Mouse (Mus musculus): Measurements from ENCODE around the gene Gm17409. TPM values are rescaled to one million over a fixed set of nuclear protein-coding genes. Genes with fewer than 3 reads are reported as not detected.
A peak's percentile ranks its signal among the peaks of the same experiment; 100 is the strongest.

Gm17409 gene
- polyA plus RNA-seq, 1 experiment from 2014 or later: not detected

GRCm38 (mm10) chr2:58456843-58457487, 13.0 kb upstream of the Gm17409 start:
- no peak overlapping the region for H3K4me3 ChIP-seq (replicated peaks)

GRCm38 (mm10) chr2:58457488-58457865, 12.4 kb upstream of the Gm17409 start:
- H3K4me1 ChIP-seq: no peaks in the 10 kb centered on the region
- peaks cover 50% of the 10 kb centered on the region for H3K36me3 ChIP-seq

More at GRCm38 (mm10) chr2:58456843-58457487, 13.0 kb upstream of the Gm17409 start:
- Histone ChIP-seq H3K27ac (replicated peaks) (no peak overlapping the region), H3K9me3 (replicated peaks) (no peaks in the 10 kb centered on the region), H3K9ac (no peak overlapping the region), H3K27me3 (no peaks in the 10 kb centered on the region), H3K4me2 (replicated peaks) (no peak overlapping the region), H3K36me3 (peaks cover 45% of the 10 kb centered on the region), H3K4me1 (no peaks in the 10 kb centered on the region)
- ATAC-seq (ENCODE audit: insufficient number of reproducible peaks, low FRiP score, low TSS enrichment, low read depth): no peak
- 85% methylated on average over 8 of the region's 8 CpGs for WGBS

GRCm38 (mm10) chr2:58458820-58459371, 11.0 kb upstream of the Gm17409 start:
- H3K27ac ChIP-seq (replicated peaks): no peak overlapping the region
- H3K9ac ChIP-seq: no peak overlapping the region
- WGBS: 83% methylated on average over 14 of the region's 14 CpGs
- H3K27me3 ChIP-seq: no peaks in the 10 kb centered on the region
- no peaks in the 10 kb centered on the region for H3K4me1 ChIP-seq
- no peak overlapping the region for H3K4me2 ChIP-seq (replicated peaks)
- ATAC-seq (ENCODE audit: insufficient number of reproducible peaks, low FRiP score, low TSS enrichment, low read depth): no peak
- no peak overlapping the region for H3K4me3 ChIP-seq (replicated peaks)
- peaks cover 64% of the 10 kb centered on the region for H3K36me3 ChIP-seq
- H3K9me3 ChIP-seq (replicated peaks): no peaks in the 10 kb centered on the region

More at GRCm38 (mm10) chr2:58457488-58457865, 12.4 kb upstream of the Gm17409 start:
- no peak for ATAC-seq (ENCODE audit: insufficient number of reproducible peaks, low FRiP score, low TSS enrichment, low read depth)
- 93% methylated on average over 5 of the region's 5 CpGs for WGBS
- Histone ChIP-seq H3K4me3 (replicated peaks) (no peak overlapping the region), H3K4me2 (replicated peaks) (no peak overlapping the region), H3K27ac (replicated peaks) (no peak overlapping the region), H3K9me3 (replicated peaks) (no peaks in the 10 kb centered on the region), H3K27me3 (no peaks in the 10 kb centered on the region), H3K9ac (no peak overlapping the region)

- H3K4me3 ChIP-seq (replicated peaks): no peak overlapping the region
- H3K36me3 ChIP-seq: peaks cover 61% of the 10 kb centered on the region
- H3K9me3 ChIP-seq (replicated peaks): no peaks in the 10 kb centered on the region
- no peaks in the 10 kb centered on the region for H3K27me3 ChIP-seq
- peak; percentile 39; the same call in 1 of the 2 replicates for ATAC-seq (ENCODE audit: insufficient number of reproducible peaks, low FRiP score, low TSS enrichment, low read depth)
- WGBS: 80% methylated on average over 7 of the region's 7 CpGs
- H3K9ac ChIP-seq: no peak overlapping the region
- H3K4me2 ChIP-seq (replicated peaks): no peak overlapping the region
- H3K4me1 ChIP-seq: no peaks in the 10 kb centered on the region
- H3K27ac ChIP-seq (replicated peaks): no peak overlapping the region
These were observed 374 bp downstream of the Gm17409 start for GRCm38 (mm10) chr2:58470290-58470689.

GRCm38 (mm10) chr2:58475578-58475977, 5.7 kb downstream of the Gm17409 start:
- Histone ChIP-seq H3K4me2 (replicated peaks) (no peak overlapping the region), H3K4me3 (replicated peaks) (no peak overlapping the region), H3K9ac (no peak overlapping the region), H3K27me3 (no peaks in the 10 kb centered on the region), H3K36me3 (peaks cover 20% of the 10 kb centered on the region), H3K4me1 (no peaks in the 10 kb centered on the region), H3K27ac (replicated peaks) (no peak overlapping the region), H3K9me3 (replicated peaks) (no peaks in the 10 kb centered on the region)
- ATAC-seq (ENCODE audit: insufficient number of reproducible peaks, low FRiP score, low TSS enrichment, low read depth): no peak
- WGBS: 78% methylated on average over 8 of the region's 8 CpGs

GRCm38 (mm10) chr2:58476956-58477715, 7.2 kb downstream of the Gm17409 start:
- no peaks in the 10 kb centered on the region for H3K9me3 ChIP-seq (replicated peaks)
- H3K4me1 ChIP-seq: no peaks in the 10 kb centered on the region
- ATAC-seq (ENCODE audit: insufficient number of reproducible peaks, low FRiP score, low TSS enrichment, low read depth): peak; percentile 67; the same call in 1 of the 2 replicates
- H3K9ac ChIP-seq: no peak overlapping the region
- H3K27ac ChIP-seq (replicated peaks): no peak overlapping the region
- peaks cover 11% of the 10 kb centered on the region; the same call in 1 of the 2 replicates for H3K36me3 ChIP-seq
- 61% methylated on average over 12 of the region's 12 CpGs for WGBS
- no peak overlapping the region for H3K4me2 ChIP-seq (replicated peaks)
- H3K27me3 ChIP-seq: no peaks in the 10 kb centered on the region
- no peak overlapping the region for H3K4me3 ChIP-seq (replicated peaks)

- Histone ChIP-seq H3K4me1 (no peaks in the 10 kb centered on the region), H3K9me3 (replicated peaks) (no peaks in the 10 kb centered on the region), H3K4me3 (replicated peaks) (no peak overlapping the region), H3K27ac (replicated peaks) (no peak overlapping the region), H3K4me2 (replicated peaks) (no peak overlapping the region), H3K36me3 (peaks cover 9% of the 10 kb centered on the region; the same call in 1 of the 2 replicates), H3K9ac (no peak overlapping the region), H3K27me3 (no peaks in the 10 kb centered on the region)
- WGBS: 89% methylated on average over 4 of the region's 4 CpGs
- no peak for ATAC-seq (ENCODE audit: insufficient number of reproducible peaks, low FRiP score, low TSS enrichment, low read depth)
These were observed 8.2 kb downstream of the Gm17409 start for GRCm38 (mm10) chr2:58478144-58478543.

- Histone ChIP-seq H3K4me2 (replicated peaks) (no peak overlapping the region), H3K36me3 (peaks cover 5% of the 10 kb centered on the region; the same call in 1 of the 2 replicates), H3K4me1 (peaks cover 6% of the 10 kb centered on the region), H3K9me3 (replicated peaks) (no peaks in the 10 kb centered on the region), H3K27me3 (no peaks in the 10 kb centered on the region), H3K27ac (replicated peaks) (no peak overlapping the region), H3K9ac (no peak overlapping the region), H3K4me3 (replicated peaks) (no peak overlapping the region)
- ATAC-seq (ENCODE audit: insufficient number of reproducible peaks, low FRiP score, low TSS enrichment, low read depth): no peak
- WGBS: 91% methylated on average over 10 of the region's 10 CpGs
These were observed 9.6 kb downstream of the Gm17409 start for GRCm38 (mm10) chr2:58479536-58479935.

GRCm38 (mm10) chr2:58480764-58481163, 10.8 kb downstream of the Gm17409 start:
- H3K9me3 ChIP-seq (replicated peaks): no peaks in the 10 kb centered on the region
- no peak overlapping the region for H3K9ac ChIP-seq
- peaks cover 5% of the 10 kb centered on the region; the same call in 1 of the 2 replicates for H3K36me3 ChIP-seq
- no peaks in the 10 kb centered on the region for H3K27me3 ChIP-seq
- no peak overlapping the region for H3K4me3 ChIP-seq (replicated peaks)
- WGBS: 63% methylated on average over 6 of the region's 6 CpGs
- no peak overlapping the region for H3K27ac ChIP-seq (replicated peaks)
- no peak for ATAC-seq (ENCODE audit: insufficient number of reproducible peaks, low FRiP score, low TSS enrichment, low read depth)
- no peak overlapping the region for H3K4me2 ChIP-seq (replicated peaks)
- peaks cover 16% of the 10 kb centered on the region for H3K4me1 ChIP-seq

GRCm38 (mm10) chr2:58481450-58482100, 11.7 kb downstream of the Gm17409 start:
- Histone ChIP-seq H3K27me3 (no peaks in the 10 kb centered on the region), H3K9me3 (replicated peaks) (no peaks in the 10 kb centered on the region), H3K9ac (no peak overlapping the region), H3K4me3 (replicated peaks) (no peak overlapping the region), H3K4me1 (peaks cover 22% of the 10 kb centered on the region), H3K36me3 (no peaks in the 10 kb centered on the region), H3K27ac (replicated peaks) (no peak overlapping the region), H3K4me2 (replicated peaks) (no peak overlapping the region)
- 52% methylated on average over 9 of the region's 9 CpGs for WGBS
- ATAC-seq (ENCODE audit: insufficient number of reproducible peaks, low FRiP score, low TSS enrichment, low read depth): no peak
